Mouse (Mus musculus) retina, embryonic 14.5 days (tissue): Measurements from ENCODE around the gene Rpl3l.

Experiments
- DNase-seq: peaks from one replicate; pipeline ENCODE4 v3.0.0-alpha.2; 2015; ENCODE audit warnings: low spot score

Rpl3l gene

GRCm38 (mm10) chr17:24742307-24742706, 14.7 kb downstream of the Rpl3l start:
- no peak for DNase-seq

DNA sequence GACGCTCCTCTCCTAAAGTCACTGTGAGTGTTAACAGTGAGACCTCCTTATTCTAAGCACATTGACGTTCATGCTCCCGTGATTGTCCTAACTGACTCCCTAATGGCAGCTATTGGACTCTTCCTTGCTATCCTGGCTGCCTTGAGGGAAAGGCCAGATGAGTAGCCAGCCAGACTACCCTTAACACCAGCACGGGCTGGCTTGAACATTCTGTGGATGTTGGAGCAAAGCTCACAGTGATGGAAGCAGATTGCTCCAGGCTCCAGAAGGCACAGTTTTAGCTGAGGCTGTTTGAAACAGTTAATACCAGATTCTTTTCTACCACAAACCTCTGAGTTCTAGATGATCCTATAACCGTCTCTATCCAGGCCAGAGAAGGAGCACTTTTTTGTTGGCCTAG, 16.3 kb downstream of the Rpl3l start:
- no peak for DNase-seq

DNA sequence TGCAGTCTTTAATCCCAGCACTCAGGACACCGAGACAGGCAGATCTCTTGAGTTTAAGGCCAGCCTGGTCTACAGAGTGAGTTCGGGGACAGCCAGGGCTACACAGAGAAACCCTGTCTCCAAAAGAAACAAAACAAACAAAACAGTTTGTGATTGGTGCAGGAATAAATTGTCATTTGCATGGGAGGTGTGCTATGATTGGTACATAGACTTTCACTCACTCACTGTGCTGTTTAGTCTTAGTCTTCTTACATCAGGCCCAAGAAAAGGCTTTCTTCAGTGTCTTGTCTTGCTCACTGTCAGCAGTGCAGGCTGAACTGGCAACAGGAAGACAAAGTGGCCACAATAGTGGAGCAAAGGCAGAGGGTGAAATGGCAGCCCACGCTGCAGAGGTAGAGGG, 16.8 kb downstream of the Rpl3l start:
- DNase-seq: no peak

- DNase-seq: peak; percentile 98
Observed at GRCm38 (mm10) chr17:24745526-24746497, 18.2 kb downstream of the Rpl3l start.

DNA sequence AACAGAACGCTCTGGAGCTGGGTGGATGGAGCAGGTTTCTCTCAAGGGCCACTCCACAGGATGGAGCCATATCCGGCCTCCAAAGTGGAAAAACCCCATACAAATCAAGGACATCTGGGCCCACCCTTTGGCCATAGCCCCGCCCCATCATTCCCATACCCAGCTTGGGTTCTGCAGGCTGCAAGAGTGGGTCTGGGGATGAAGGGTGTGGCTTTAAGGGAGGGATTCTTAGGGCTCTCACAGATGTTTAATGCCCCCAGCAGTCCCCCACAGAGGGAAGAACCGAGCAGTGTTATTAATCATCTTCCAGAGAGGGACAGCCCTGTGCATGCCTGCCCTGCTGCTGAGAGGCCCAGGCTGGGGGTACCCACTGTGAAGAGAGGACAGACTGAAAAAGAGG, 19.4 kb downstream of the Rpl3l start:
- DNase-seq: no peak

DNA sequence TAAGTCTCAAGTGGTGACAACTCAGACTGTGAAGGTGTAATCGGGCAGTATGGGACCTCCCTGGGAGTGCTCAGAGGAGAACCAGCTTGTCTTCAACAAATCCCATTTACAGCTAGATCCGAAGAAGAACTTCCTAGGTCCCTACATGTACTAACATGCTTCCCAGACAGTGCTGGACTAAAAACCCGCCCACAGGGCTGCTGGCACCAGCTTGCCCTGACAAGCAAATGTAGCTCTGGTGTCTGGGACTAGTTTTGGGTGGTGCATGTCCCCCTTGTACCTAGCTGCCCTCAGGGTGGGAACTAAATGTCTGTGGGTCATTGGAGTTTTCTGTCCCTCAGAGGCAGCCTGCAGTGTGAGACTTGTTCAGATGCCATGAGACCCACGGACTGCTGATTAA, 23.9 kb downstream of the Rpl3l start:
- no peak for DNase-seq

DNA sequence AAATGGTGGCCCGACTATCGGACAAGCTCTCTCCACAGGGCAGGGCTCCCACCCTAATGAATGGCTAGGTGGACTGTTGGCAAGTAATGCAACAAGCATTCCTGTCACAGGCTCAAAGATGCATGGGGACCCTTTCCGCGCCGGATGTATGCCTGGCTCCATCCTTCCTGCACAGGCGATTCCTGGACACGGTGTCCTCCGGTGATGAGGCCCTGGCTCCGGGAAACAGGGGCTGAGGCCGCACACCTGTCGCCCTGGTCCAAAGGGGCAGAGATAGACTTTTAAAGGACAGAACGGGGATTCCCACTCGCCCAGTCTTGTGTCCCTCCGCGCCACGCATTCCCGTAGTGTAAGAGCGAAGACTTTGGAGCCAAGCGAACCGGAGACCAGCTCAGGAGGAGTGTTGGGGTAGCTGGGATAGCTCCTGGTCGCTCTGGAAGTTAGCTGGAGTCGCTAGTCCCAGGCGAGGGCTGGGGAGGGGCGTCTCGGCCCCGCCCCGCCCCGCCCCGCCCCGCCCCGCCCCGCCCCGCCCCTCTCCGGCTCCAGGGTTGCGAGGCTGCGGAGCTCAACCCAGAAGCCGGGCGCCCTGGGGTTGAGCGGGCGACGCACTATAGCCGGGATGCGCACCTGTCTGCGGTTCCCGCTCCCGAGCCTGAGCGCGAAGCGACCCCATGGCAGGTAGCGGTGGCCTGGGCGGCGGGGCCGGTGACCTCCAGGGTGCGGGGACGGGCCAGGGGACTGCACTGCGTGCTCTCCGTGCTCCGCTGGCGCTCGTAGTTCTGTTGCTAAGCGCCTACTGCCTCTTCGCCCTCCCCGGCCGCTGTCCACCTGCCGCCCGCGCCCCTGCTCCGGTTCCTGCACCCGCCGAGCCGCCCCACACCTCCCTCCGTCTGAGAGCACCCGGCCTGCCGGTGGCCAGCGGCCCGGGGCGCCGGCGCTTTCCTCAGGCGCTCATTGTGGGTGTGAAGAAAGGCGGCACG, 25.1 kb downstream of the Rpl3l start, which contains the start of gene Hs3st6:
TSS of gene Hs3st6 (plus strand) at position 574 of the 980 bp plus-strand sequence.
- DNase-seq: peak; percentile 59

- no peak for DNase-seq
Observed at GRCm38 (mm10) chr17:24757394-24757793, 29.8 kb downstream of the Rpl3l start.

- DNase-seq: no peak
Observed at GRCm38 (mm10) chr17:24761121-24761520, 33.5 kb downstream of the Rpl3l start.

- no peak for DNase-seq
Observed at GRCm38 (mm10) chr17:24765016-24765905, 37.6 kb downstream of the Rpl3l start.

- DNase-seq: no peak
Observed at GRCm38 (mm10) chr17:24766266-24766875, 38.8 kb downstream of the Rpl3l start.

DNA sequence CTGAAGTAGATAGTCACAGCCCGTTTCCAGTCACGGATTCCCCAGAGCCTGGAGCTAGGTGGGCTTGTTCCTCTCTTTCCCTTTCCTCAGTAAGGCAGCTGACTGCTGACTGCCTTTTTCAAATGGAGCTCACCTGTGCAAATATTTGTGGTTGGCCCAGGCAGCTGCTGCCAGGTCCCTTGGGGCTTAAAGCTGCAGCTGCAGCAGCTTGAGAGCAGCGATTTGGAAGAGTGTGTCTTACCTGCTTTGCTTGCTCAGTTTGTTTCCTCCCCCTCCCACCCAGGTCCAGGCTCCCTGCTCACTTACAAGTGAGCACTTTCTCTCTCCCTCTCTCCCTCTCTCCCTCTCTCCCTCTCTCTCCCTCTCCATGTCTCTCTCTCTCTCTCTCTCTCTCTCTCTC, 41.5 kb downstream of the Rpl3l start:
- no peak for DNase-seq

DNA sequence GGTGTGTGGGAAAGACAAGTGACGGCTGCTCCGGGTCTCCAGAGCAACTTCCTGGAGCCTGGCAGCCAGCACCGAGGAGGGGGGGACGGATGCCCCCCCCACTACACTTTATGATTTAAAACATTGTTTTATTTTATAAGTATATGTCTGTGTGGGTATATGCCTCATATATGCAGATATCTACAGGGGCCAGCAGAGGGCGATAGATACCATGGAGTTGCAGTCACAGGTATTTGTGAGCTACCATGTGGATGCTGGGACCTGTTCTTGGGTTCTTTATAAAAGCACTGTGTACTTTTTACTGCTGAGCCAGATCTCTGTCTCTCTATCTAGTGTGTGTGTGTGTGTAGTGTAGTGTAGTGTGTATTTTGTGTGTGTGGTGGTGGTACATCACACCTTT, 45.6 kb downstream of the Rpl3l start:
- no peak for DNase-seq

DNA sequence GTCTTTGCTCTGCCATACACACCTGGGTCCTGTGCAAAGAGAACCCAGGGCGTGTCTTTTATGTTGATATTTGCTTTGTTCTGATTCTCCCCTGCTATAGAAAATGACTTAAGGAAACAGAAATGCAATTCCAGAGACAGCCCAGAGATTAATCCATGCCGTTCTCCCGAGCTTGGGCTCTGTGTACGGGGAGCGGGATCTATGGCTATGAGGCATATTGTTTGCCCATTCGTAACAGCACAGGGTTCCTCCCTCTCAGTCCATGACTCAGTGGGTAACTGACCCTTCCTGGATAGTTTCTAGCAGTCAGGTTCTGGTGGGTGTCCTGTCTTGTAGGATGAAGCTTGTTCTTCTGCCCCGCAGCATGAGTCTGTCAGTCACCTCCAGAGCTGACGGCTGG, 47.6 kb downstream of the Rpl3l start:
- no peak for DNase-seq

DNA sequence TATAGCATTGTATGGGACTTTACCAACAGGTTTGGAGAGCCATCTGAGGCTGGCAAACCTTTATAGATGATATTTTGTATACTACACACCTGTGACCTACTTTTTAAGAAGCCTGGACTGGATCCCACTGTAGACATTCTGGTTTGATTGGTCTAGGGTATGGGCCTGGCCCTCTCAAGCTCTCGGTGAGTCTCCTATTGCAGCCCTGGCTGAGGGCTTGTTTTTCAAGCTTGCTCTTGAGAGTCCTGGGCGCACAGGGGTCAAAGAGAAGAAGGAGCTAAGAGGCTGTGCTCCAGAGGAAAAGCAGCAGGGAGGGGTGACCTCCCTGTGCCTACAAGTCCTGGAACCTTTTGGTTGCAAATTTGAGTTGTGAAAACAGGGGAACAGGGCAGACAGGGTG, 49.5 kb downstream of the Rpl3l start:
- no peak for DNase-seq

- DNase-seq: no peak
Observed at GRCm38 (mm10) chr17:24780821-24781220, 53.2 kb downstream of the Rpl3l start.
